Mouse (Mus musculus): ENCODE measurements at regions not wholly inside any gene's neighbourhood (a gene's known extent, or its start where the extent isn't known, plus 50 kb on each side); places are given as distances from the start of the nearest gene placed in this dataset.

GRCm38 (mm10) chr13:103683169-103683568, 91.2 kb downstream of the Srek1 start:
- no peak for DNase-seq

GRCm38 (mm10) chr13:103680740-103681139, 93.7 kb downstream of the Srek1 start:
- no peak for DNase-seq

- no peak for DNase-seq
Observed at GRCm38 (mm10) chr13:103680052-103680451, 94.4 kb downstream of the Srek1 start.

GRCm38 (mm10) chr13:103676831-103677230, 97.6 kb downstream of the Srek1 start:
- no peak for DNase-seq

- DNase-seq: no peak
Observed at GRCm38 (mm10) chr13:103676221-103676620, 98.2 kb downstream of the Srek1 start.

GRCm38 (mm10) chr13:103670611-103671010, 103.8 kb downstream of the Srek1 start:
- no peak for DNase-seq

GRCm38 (mm10) chr13:103669856-103670255, 104.6 kb downstream of the Srek1 start:
- DNase-seq: no peak

GRCm38 (mm10) chr13:103667749-103668148, 106.7 kb downstream of the Srek1 start:
- DNase-seq: no peak

GRCm38 (mm10) chr13:103660248-103660996, 114.0 kb downstream of the Srek1 start:
- DNase-seq: no peak

- no peak for DNase-seq
Observed at GRCm38 (mm10) chr13:103655966-103656365, 118.4 kb downstream of the Srek1 start.

GRCm38 (mm10) chr13:103653216-103653615, 121.2 kb downstream of the Srek1 start:
- no peak for DNase-seq

GRCm38 (mm10) chr13:103649383-103649782, 125.0 kb downstream of the Srek1 start:
- no peak for DNase-seq

- DNase-seq: no peak
Observed at GRCm38 (mm10) chr13:103648016-103648415, 126.4 kb downstream of the Srek1 start.

GRCm38 (mm10) chr13:103646035-103646434, 128.4 kb downstream of the Srek1 start:
- DNase-seq: peak; percentile 6

GRCm38 (mm10) chr13:103643993-103644722, 130.2 kb downstream of the Srek1 start:
- no peak for DNase-seq

- DNase-seq: no peak
Observed at GRCm38 (mm10) chr13:103643486-103643885, 130.9 kb downstream of the Srek1 start.

GRCm38 (mm10) chr13:103642542-103643375, 131.6 kb downstream of the Srek1 start:
- DNase-seq: no peak

GRCm38 (mm10) chr13:103638038-103638437, 136.4 kb downstream of the Srek1 start:
- no peak for DNase-seq

GRCm38 (mm10) chr13:103637414-103637813, 137.0 kb downstream of the Srek1 start:
- DNase-seq: no peak

GRCm38 (mm10) chr13:103636595-103636994, 137.8 kb downstream of the Srek1 start:
- no peak for DNase-seq

- no peak for DNase-seq
Observed at GRCm38 (mm10) chr13:103623810-103624209, 150.6 kb downstream of the Srek1 start.

- no peak for DNase-seq
Observed at GRCm38 (mm10) chr13:103623319-103623718, 151.1 kb downstream of the Srek1 start.

GRCm38 (mm10) chr13:103622324-103622723, 152.1 kb downstream of the Srek1 start:
- no peak for DNase-seq
